Mouse (Mus musculus) spleen, adult 2 months (tissue): ENCODE results near the gene Gm9508.

Experiments used
- CTCF ChIP-seq: fragments of 200-500 bp; IDR thresholded peaks from 2 replicates; pipeline ENCODE4 v1.5.1; 2011; ENCODE audit warnings: mild to moderate bottlenecking, inconsistent platforms; ENCODE audit not compliant: insufficient read depth, insufficient read length, insufficient replicate concordance; ENCODE audit errors: extremely low read depth
- POLR2A ChIP-seq: fragments of 200-500 bp; IDR thresholded peaks from 2 replicates; pipeline ENCODE4 v1.6.1; 2011; ENCODE audit warnings: low read depth, low read length, inconsistent platforms

- TF ChIP-seq CTCF, result no peak
- no peak for TF ChIP-seq POLR2A
These were observed at the start of gene Gm9508 for GRCm38 (mm10) chr10:77697133-77697532.
